Comparison of ENCODE assay signal across 14 mouse cellular contexts in the genomic region with DNA sequence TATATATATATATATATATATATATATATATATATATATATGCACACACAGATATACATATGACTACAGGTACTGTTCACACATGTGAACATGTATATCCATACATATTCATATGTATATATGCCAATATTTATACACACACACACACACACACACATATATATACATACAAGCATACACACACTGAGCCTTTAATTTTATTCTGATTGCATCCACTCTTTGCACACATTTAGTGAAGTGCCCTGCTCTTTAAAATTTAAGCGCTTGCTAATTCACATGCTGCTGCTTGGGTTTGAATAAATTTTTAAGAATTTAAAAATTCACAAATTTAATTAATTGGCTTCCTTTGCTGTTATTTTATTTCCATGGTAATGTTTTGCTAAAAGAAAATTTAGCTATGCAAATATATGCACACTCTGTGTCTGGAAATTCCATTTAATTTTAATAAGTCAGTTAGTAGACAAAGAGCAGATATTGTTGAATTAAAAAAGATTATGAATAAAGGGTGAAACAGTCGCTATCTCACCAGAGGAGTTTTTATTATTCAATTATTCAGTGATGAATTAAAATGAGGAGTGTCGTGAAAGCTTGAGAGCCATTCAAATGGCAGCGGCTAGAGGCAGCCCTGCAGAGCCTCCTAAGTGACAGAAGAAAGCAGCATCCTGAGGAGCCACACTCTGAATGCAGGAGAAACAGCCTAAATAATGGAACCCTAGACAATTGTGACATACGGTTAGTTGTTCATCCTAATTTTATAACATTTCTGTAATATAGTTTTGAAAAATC.
"Had no signal": no experiment of that assay in that cellular context is flagged by ENCODE, and none has a peak within 500 bp of the region (broad histone marks: within the 10 kb centered on the region; RNA-seq: fewer than 3 reads in every experiment).

No protein-coding gene starts in this region.

- DNase-seq: kidney, postnatal 14 days; liver; liver, embryonic 13.5 days; liver, postnatal 0 days; lung, postnatal 14 days; thymus, adult 18-20 months; thymus, postnatal 14 days had no signal

- H3K27ac ChIP-seq: intestine, embryonic 15.5 days; kidney, embryonic 15.5 days; limb, embryonic 12.5 days; liver, embryonic 13.5 days; lung, embryonic 15.5 days; macrophage; neural tube, embryonic 12.5 days had no signal

- H3K4me2 ChIP-seq: intestine, embryonic 15.5 days; kidney, embryonic 15.5 days; limb, embryonic 12.5 days; liver, embryonic 13.5 days; lung, embryonic 15.5 days; neural tube, embryonic 12.5 days had no signal

- H3K9me3 ChIP-seq: intestine, embryonic 15.5 days; kidney, embryonic 15.5 days; limb, embryonic 12.5 days; liver, embryonic 13.5 days; lung, embryonic 15.5 days; neural tube, embryonic 12.5 days had no signal

- ATAC-seq: intestine, embryonic 15.5 days; liver, postnatal 0 days had no signal

- H3K9ac ChIP-seq: intestine, embryonic 15.5 days; kidney, embryonic 15.5 days; limb, embryonic 12.5 days; liver, embryonic 13.5 days; liver, postnatal 0 days; lung, embryonic 15.5 days; neural tube, embryonic 12.5 days had no signal

- H3K4me1 ChIP-seq: intestine, embryonic 15.5 days; kidney, embryonic 15.5 days; limb, embryonic 12.5 days; liver, embryonic 13.5 days; lung, embryonic 15.5 days; megakaryocyte, embryonic 14.5 days; neural tube, embryonic 12.5 days had no signal

- H3K4me3 ChIP-seq: intestine, embryonic 15.5 days; kidney, embryonic 15.5 days; limb, embryonic 12.5 days; liver, embryonic 13.5 days; lung, embryonic 15.5 days; megakaryocyte, embryonic 14.5 days; neural tube, embryonic 12.5 days had no signal

- H3K36me3 ChIP-seq: intestine, embryonic 15.5 days; kidney, embryonic 15.5 days; limb, embryonic 12.5 days; liver, embryonic 13.5 days; lung, embryonic 15.5 days; neural tube, embryonic 12.5 days had no signal

- H3K27me3 ChIP-seq: intestine, embryonic 15.5 days; kidney, embryonic 15.5 days; limb, embryonic 12.5 days; liver, embryonic 13.5 days; lung, embryonic 15.5 days; megakaryocyte, embryonic 14.5 days; neural tube, embryonic 12.5 days had no signal
